Mouse (Mus musculus): ENCODE measurements around the gene Hck. TPM values are rescaled to one million over a fixed set of nuclear protein-coding genes. Genes with fewer than 3 reads are reported as not detected.
A peak's percentile ranks its signal among the peaks of the same experiment; 100 is the strongest.

Hck gene
- polyA plus RNA-seq, 1 experiment from 2014 or later = 11.8 TPM

DNA sequence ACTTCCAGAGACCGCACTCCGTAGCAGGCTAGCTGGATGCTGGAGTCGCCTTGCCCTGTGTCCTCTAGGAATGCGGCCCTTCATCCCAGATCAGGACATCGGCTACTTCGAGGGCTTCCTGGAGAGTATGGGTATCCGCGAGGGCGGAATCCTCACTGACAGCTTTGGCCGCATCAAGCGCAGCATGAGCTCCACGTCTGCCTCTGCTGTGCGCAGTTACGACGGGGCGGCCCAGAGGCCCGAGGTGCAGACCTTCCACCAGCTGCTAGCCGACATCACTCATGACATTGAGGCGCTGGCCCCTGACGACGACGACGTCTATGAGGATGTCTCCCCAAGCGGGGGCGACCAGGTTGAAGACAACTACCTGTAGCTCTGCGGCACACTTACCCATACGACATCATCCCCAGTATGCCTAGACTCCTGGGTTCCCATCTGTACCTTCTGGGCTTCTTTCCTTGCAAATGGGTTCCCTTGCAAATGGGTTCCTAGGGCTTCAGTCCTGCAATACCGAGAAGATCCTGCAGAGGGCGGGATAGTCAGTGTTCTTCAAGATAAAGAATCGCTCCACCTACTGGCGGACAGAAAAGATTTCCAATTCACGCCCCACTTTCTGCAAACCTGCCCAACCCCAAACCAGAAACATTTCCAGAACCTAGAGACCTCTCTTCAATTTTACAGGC is 27.3 kb upstream of the Hck start:
- ATAC-seq (ENCODE audit: insufficient number of reproducible peaks, low FRiP score, low TSS enrichment, low read depth) = no peak
- Histone ChIP-seq H3K4me2 (replicated peaks) (no peak overlapping the region), H3K27me3 (peaks cover 6% of the 10 kb centered on the region; the same call in 1 of the 2 replicates), H3K36me3 (no peaks in the 10 kb centered on the region), H3K27ac (replicated peaks) (no peak overlapping the region), H3K9me3 (replicated peaks) (no peaks in the 10 kb centered on the region), H3K9ac (no peak overlapping the region), H3K4me3 (replicated peaks) (no peak overlapping the region), H3K4me1 (no peaks in the 10 kb centered on the region)
- 33% methylated on average over 32 of the region's 32 CpGs for WGBS

DNA sequence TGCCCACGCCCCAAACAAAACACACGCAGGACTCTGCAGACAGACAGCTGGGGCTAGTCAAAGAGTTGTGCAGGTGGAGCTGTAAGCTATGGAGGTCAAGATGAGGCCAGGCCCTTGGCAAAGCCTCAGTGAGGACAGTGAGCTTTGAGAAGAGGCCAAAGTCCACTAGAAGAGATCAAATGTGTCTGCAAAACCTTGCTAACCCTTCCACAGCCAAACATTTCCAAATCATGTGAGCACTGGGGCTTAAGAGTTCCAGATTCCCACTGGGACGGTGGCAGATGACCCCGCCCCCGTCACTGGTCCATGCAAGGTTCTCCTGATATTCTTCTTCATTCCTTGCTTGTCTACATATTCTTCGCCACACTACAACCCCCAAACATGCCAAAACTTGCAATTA is 26.4 kb upstream of the Hck start:
- Histone ChIP-seq H3K27ac (replicated peaks) (no peak overlapping the region), H3K4me1 (no peaks in the 10 kb centered on the region), H3K4me3 (replicated peaks) (no peak overlapping the region), H3K36me3 (no peaks in the 10 kb centered on the region), H3K27me3 (peaks cover 6% of the 10 kb centered on the region; the same call in 1 of the 2 replicates), H3K4me2 (replicated peaks) (no peak overlapping the region), H3K9ac (no peak overlapping the region), H3K9me3 (replicated peaks) (no peaks in the 10 kb centered on the region)
- no peak for ATAC-seq (ENCODE audit: insufficient number of reproducible peaks, low FRiP score, low TSS enrichment, low read depth)
- WGBS = 77% methylated on average over 6 of the region's 6 CpGs

DNA sequence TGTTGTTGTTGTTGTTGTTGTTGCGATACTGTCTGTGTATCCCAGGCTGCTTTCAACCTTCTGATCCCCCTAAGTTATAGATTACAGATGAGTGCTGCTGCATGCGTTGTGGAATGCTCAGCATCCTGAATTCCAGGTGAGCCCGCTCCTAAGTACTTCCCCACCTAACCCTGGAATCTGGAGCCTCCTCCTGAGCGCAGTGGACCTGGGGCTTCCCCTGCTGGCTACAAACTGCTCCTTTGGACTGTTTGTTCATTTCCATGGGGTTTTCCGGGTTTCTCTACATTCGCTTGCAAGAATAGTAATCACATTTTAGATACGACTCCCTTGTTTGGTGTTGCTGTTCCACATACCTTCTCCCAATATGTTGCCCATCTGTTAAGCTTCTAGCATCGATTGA is 25.0 kb upstream of the Hck start:
- H3K4me3 ChIP-seq (replicated peaks) = no peak overlapping the region
- no peak for ATAC-seq (ENCODE audit: insufficient number of reproducible peaks, low FRiP score, low TSS enrichment, low read depth)
- H3K9ac ChIP-seq = no peak overlapping the region
- 79% methylated on average over 8 of the region's 8 CpGs for WGBS
- no peak overlapping the region for H3K27ac ChIP-seq (replicated peaks)
- no peaks in the 10 kb centered on the region for H3K36me3 ChIP-seq
- H3K9me3 ChIP-seq (replicated peaks) = no peaks in the 10 kb centered on the region
- no peaks in the 10 kb centered on the region for H3K4me1 ChIP-seq
- H3K27me3 ChIP-seq = no peaks in the 10 kb centered on the region
- no peak overlapping the region for H3K4me2 ChIP-seq (replicated peaks)

DNA sequence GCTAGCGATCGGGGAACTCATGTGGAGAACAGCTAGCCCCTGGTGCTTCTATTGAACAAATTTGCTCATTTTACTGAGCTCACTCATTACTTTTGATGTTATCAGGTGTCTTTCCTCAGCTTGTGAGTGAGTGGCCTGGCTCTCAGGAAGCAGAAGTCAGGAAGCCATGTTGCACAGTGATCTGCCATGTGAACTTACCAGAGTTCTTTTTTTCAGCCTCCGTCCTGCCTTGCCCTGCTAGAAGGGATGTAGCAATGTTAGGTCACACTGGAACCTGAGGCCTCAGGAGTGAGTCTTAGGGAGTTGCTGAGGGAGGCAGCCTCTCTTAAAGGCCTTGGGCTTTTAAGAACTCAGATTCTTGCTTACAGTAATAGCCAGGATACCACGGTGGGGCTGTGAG is 24.4 kb upstream of the Hck start:
- no peak overlapping the region; the same call in 1 of the 2 replicates for H3K27ac ChIP-seq (replicated peaks)
- 74% methylated on average over 4 of the region's 4 CpGs for WGBS
- no peak for ATAC-seq (ENCODE audit: insufficient number of reproducible peaks, low FRiP score, low TSS enrichment, low read depth)

DNA sequence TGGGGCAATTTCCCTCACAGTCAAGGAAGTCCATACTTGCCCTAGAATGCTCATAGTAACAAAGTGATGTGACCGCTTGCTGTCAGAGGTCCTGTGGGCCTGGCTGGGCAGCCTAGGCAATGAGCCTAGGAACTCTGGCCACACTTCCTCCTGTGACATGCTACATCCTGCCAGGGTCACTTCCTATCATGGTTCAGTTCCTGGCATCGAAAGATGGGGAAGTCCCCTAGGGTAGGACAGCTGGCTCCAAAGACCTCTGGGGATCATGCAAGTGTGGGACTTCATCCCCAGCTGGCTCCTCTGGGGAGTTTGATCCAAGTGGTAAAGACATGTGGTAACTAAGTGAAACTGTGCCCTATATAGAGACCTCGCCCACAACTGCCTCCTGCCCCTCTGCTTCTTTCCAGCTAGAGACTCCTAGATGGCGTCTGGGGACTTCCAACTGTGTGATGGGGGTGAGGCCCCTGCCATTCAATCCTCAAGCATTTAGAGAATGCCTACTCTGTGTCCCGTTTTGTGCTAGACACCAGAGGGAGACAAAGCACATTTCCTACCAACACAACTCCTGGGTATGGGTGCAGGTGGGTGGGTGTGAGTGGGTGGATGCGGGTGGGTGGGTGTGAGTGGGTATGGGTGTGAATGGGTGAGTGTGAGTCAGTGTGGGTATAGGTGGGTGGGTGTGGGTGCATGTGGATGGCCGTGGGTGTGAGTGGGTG is 23.8 kb upstream of the Hck start:
- 60% methylated on average over 7 of the region's 7 CpGs for WGBS
- no peaks in the 10 kb centered on the region for H3K27me3 ChIP-seq
- no peak overlapping the region for H3K27ac ChIP-seq (replicated peaks)
- no peak overlapping the region for H3K4me2 ChIP-seq (replicated peaks)
- H3K9ac ChIP-seq = no peak overlapping the region
- no peaks in the 10 kb centered on the region for H3K4me1 ChIP-seq
- no peak for ATAC-seq (ENCODE audit: insufficient number of reproducible peaks, low FRiP score, low TSS enrichment, low read depth)
- no peak overlapping the region for H3K4me3 ChIP-seq (replicated peaks)
- H3K36me3 ChIP-seq = no peaks in the 10 kb centered on the region
- H3K9me3 ChIP-seq (replicated peaks) = no peaks in the 10 kb centered on the region

More for the DNA sequence above, 24.4 kb upstream of the Hck start:
- H3K27me3 ChIP-seq = no peaks in the 10 kb centered on the region
- no peaks in the 10 kb centered on the region for H3K9me3 ChIP-seq (replicated peaks)
- H3K36me3 ChIP-seq = no peaks in the 10 kb centered on the region
- no peak overlapping the region for H3K9ac ChIP-seq
- H3K4me3 ChIP-seq (replicated peaks) = no peak overlapping the region
- no peaks in the 10 kb centered on the region for H3K4me1 ChIP-seq
- H3K4me2 ChIP-seq (replicated peaks) = no peak overlapping the region

DNA sequence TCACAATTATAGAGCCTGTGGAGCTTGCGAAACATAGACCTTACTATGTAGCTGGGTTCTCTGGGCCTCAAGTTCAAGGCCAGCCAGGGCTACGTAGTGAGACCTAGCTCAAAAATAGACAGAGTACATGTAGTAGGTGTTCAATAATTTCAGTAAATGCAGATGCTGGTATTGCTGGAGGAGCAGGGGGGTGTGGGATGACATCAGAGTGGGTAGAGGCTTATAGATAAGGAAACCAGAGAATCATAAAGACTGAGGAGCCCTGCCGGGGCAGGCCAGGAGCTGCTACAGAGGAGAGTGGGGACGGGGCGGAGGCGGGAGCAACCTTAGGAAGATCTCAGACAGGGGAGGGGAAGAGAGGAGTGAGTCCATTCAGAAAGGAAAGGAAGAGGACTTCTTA is 22.7 kb upstream of the Hck start:
- Histone ChIP-seq H3K36me3 (no peaks in the 10 kb centered on the region), H3K4me1 (no peaks in the 10 kb centered on the region), H3K9me3 (replicated peaks) (no peaks in the 10 kb centered on the region), H3K9ac (no peak overlapping the region), H3K27ac (replicated peaks) (no peak overlapping the region), H3K4me3 (replicated peaks) (no peak overlapping the region), H3K27me3 (no peaks in the 10 kb centered on the region), H3K4me2 (replicated peaks) (no peak overlapping the region)
- WGBS = 84% methylated on average over 6 of the region's 6 CpGs
- ATAC-seq (ENCODE audit: insufficient number of reproducible peaks, low FRiP score, low TSS enrichment, low read depth) = no peak

DNA sequence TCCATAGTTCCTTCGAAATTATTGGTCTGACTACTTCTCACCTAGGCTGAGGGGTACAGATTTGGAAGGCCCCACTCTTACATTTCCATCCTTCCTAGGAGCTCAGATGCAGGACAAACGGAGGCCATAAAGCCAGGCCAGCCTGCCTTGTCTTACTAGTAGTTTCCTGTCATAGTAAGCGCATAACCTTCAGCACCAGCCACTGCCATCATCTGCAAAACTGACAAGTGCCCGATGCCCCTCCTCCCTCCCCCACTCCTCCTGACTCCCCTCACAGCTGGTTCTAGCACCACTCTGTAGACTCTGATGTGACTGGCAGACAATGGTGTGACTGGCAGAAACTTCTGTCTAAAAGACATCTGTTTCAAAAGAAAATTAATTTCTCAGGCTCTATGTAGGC is 22.1 kb upstream of the Hck start:
- H3K9ac ChIP-seq = no peak overlapping the region
- no peaks in the 10 kb centered on the region for H3K4me1 ChIP-seq
- no peak overlapping the region for H3K4me2 ChIP-seq (replicated peaks)
- H3K27me3 ChIP-seq = no peaks in the 10 kb centered on the region
- H3K4me3 ChIP-seq (replicated peaks) = no peak overlapping the region
- H3K27ac ChIP-seq (replicated peaks) = no peak overlapping the region
- whole genome bisulfite sequencing = 78% methylated on average over 4 of the region's 4 CpGs
- no peaks in the 10 kb centered on the region for H3K9me3 ChIP-seq (replicated peaks)
- H3K36me3 ChIP-seq = no peaks in the 10 kb centered on the region
- ATAC-seq (ENCODE audit: insufficient number of reproducible peaks, low FRiP score, low TSS enrichment, low read depth) = no peak

DNA sequence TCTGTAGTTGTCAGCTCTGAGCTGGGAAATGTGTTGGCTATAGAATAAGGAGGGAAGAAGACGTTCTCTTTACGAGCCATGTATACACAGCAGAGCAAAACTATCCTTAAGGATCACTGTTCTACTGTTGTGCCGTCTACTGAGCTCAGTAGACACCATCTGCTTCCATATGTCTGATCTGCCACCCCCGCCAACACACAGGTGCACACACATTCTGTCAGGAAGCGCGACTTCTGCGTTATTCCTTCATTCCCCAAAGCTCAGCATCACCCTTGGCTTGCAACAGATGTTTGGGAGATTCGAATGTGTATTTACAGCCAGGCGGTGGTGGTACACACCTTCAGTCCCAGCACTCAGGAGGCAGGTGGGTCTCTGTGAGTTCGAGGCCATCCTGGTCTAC is 21.2 kb upstream of the Hck start:
- Histone ChIP-seq H3K4me3 (replicated peaks) (no peak overlapping the region), H3K27me3 (no peaks in the 10 kb centered on the region), H3K9ac (no peak overlapping the region), H3K9me3 (replicated peaks) (no peaks in the 10 kb centered on the region), H3K4me2 (replicated peaks) (no peak overlapping the region), H3K36me3 (no peaks in the 10 kb centered on the region), H3K27ac (replicated peaks) (no peak overlapping the region), H3K4me1 (no peaks in the 10 kb centered on the region)
- ATAC-seq (ENCODE audit: insufficient number of reproducible peaks, low FRiP score, low TSS enrichment, low read depth) = no peak
- WGBS = 88% methylated on average over 10 of the region's 10 CpGs

DNA sequence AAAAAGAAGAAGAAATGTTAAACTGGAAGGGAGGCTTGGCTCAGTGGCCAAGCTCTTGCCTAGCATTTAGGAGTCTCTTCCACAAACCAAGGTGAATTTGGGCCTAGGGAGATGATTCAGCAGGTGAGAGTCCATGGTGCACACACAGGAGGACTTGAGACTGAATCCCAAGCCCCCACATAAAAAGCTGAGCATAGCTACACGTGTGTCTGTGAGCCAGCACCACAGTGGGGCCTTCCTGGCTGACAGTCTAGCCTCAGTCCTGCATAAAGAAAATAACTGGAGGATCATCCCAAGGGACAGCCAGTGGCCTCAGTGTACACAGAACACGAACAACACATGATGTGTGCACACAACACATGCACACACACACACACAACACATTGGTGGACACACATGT is 19.0 kb upstream of the Hck start:
- H3K4me1 ChIP-seq = no peaks in the 10 kb centered on the region
- no peak overlapping the region for H3K9ac ChIP-seq
- 56% methylated on average over 2 of the region's 2 CpGs for WGBS
- no peak overlapping the region for H3K4me3 ChIP-seq (replicated peaks)
- H3K4me2 ChIP-seq (replicated peaks) = no peak overlapping the region
- H3K36me3 ChIP-seq = no peaks in the 10 kb centered on the region
- no peak for ATAC-seq (ENCODE audit: insufficient number of reproducible peaks, low FRiP score, low TSS enrichment, low read depth)
- H3K27ac ChIP-seq (replicated peaks) = no peak overlapping the region
- no peaks in the 10 kb centered on the region for H3K27me3 ChIP-seq
- no peaks in the 10 kb centered on the region for H3K9me3 ChIP-seq (replicated peaks)

DNA sequence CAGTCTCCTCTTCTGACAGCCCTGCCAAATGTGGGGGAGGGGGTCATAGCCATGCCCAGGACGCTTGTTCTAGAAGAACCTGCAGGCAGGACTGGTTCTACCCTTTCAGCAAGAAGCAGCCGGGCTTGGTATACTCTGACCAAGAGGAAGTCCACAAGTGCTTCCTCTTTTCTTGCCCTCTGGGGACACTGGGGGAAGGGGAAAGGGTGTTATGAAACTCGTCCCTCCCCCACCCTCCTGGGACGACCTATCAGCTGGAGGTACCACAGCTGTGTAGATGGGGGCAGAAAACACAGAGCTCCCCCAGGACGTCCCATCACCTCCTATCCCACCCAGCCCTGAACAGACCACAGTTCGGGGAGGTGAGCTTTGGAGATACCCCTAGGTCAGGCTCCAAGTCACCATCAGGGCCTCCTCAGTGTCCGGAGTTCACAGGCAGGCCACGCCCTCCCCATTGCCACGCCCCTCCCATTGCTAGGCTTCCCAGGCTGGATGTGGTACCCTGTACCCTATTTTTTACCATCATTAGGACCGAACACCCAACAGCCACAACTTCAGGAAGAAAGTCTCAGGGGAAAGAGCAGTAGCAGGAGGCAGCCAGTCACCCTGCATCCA is 17.6 kb upstream of the Hck start:
- WGBS = 37% methylated on average over 10 of the region's 10 CpGs
- Histone ChIP-seq H3K4me1 (no peaks in the 10 kb centered on the region), H3K4me3 (replicated peaks) (no peak overlapping the region), H3K36me3 (no peaks in the 10 kb centered on the region), H3K4me2 (replicated peaks) (no peak overlapping the region), H3K9me3 (replicated peaks) (no peaks in the 10 kb centered on the region), H3K27me3 (no peaks in the 10 kb centered on the region), H3K27ac (replicated peaks) (no peak overlapping the region), H3K9ac (no peak overlapping the region)
- ATAC-seq (ENCODE audit: insufficient number of reproducible peaks, low FRiP score, low TSS enrichment, low read depth) = peak; percentile 34; the same call in 1 of the 2 replicates

DNA sequence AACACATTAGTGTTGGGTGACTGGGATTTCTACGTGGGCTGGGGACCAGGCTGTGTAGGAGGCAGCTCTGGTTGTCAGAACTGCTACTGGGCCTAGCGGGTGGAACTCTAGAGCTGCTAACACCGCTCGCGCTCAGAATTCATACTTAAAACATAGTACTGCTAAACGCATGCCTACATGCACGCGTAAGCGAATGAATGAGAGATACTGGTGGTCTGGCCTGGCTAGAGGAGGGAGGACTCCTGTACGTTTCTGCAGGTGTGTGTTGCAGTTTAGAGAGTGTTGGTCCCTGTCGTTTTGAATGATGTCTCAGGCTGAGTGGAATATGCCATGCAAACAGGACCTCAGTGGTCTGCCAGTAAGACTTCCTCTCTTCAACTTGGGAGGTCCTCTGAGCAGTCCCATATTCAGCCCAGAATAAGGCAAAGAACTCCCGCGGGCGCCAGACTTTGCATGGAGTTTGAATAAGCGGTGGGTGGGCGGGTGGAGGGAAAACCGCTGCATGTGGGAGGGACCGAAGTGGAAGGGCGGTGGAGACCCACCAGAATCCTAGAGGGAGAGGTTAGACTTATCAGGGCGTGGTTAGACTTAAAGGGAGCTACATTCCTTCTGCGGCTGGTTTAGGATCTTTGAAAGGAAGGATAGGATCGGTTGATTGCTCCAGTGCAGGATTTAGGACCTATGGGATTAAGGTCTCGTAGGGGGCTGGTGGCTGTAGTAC is 1.1 kb upstream of the Hck start:
- Histone ChIP-seq H3K9ac (no peak overlapping the region), H3K4me2 (replicated peaks) (peak overlapping the region; percentile 72), H3K27me3 (peaks cover 52% of the 10 kb centered on the region), H3K36me3 (no peaks in the 10 kb centered on the region), H3K4me1 (peaks cover 20% of the 10 kb centered on the region), H3K27ac (replicated peaks) (no peak overlapping the region), H3K4me3 (replicated peaks) (peak overlapping the region; percentile 43), H3K9me3 (replicated peaks) (no peaks in the 10 kb centered on the region)
- WGBS = 30% methylated on average over 23 of the region's 23 CpGs
- ATAC-seq (ENCODE audit: insufficient number of reproducible peaks, low FRiP score, low TSS enrichment, low read depth) = peak; percentile 69
